Mouse (Mus musculus) neutrophil, adult 59 days (primary cell): ENCODE data around the gene Sertad2. TPM values are rescaled to one million over a fixed set of nuclear protein-coding genes. Genes with fewer than 3 reads are reported as not detected.

ENCODE experiments used
- total RNA-seq, 2 experiments: library from RNA; stranded (reverse); gene quantifications; 1 replicate in 1 of 2; 2 replicates in 1 of 2; pipeline ENCODE4 v1.2.4; 2023

Gene Sertad2
- 10 to 100 TPM; 17.0 to 19.5 TPM for total RNA-seq

GRCm38 (mm10) chr11:20542739-20543452 lies at the start of gene Sertad2:
TSS of gene Sertad2 (plus strand) at chr11:20543253.

Other genes with a start within 250 kb of the Sertad2 start
- gene Slc1a4, start 210.5 kb upstream of the Sertad2 start, total RNA-seq, result under 1 TPM; 0.20 to 0.22 TPM
- 10 to 100 TPM; 47.5 to 50.4 TPM for gene Aftph, start 198.3 kb downstream of the Sertad2 start, total RNA-seq